Mouse (Mus musculus): ENCODE results near the gene Mob1b. TPM values are rescaled to one million over a fixed set of nuclear protein-coding genes. Genes with fewer than 3 reads are reported as not detected.

Gene Mob1b
- 12.6 and 19.9 TPM in 2 replicates for total RNA-seq (2017)

GRCm38 (mm10) chr5:88720116-88721002, at the start of gene Mob1b:
Gene Mob1b, plus strand, starts transcription at chr5:88720855.
- peak; percentile 77 to 88 for ATAC-seq (replicated peaks in 1 of 2; ENCODE audit: insufficient read depth in 1 of 2, low FRiP score in 2 of 2, low TSS enrichment in 1 of 2, low read depth in 1 of 2, poor library complexity in 2 of 2, severe bottlenecking in 2 of 2)

- ATAC-seq (replicated peaks in 1 of 2; ENCODE audit: insufficient read depth in 1 of 2, low FRiP score in 2 of 2, low TSS enrichment in 1 of 2, low read depth in 1 of 2, poor library complexity in 2 of 2, severe bottlenecking in 2 of 2): peak in 1 of 2 experiments; percentile 6; a peak in 1 of 4 replicates
Measured at GRCm38 (mm10) chr5:88674703-88675442, 45.8 kb upstream of the Mob1b start.

- peak; percentile 78 to 80 for ATAC-seq (replicated peaks in 1 of 2; ENCODE audit: insufficient read depth in 1 of 2, low FRiP score in 2 of 2, low TSS enrichment in 1 of 2, low read depth in 1 of 2, poor library complexity in 2 of 2, severe bottlenecking in 2 of 2)
Measured at GRCm38 (mm10) chr5:88675443-88676387, 44.9 kb upstream of the Mob1b start, which contains the start of gene Grsf1. Gene Grsf1, minus strand, starts transcription at chr5:88676171.

GRCm38 (mm10) chr5:88678929-88679328, 41.7 kb upstream of the Mob1b start:
- ATAC-seq (replicated peaks in 1 of 2; ENCODE audit: insufficient read depth in 1 of 2, low FRiP score in 2 of 2, low TSS enrichment in 1 of 2, low read depth in 1 of 2, poor library complexity in 2 of 2, severe bottlenecking in 2 of 2): peak in 1 of 2 experiments; percentile 31; a peak in 1 of 4 replicates

- no peak for ATAC-seq (replicated peaks in 1 of 2; ENCODE audit: insufficient read depth in 1 of 2, low FRiP score in 2 of 2, low TSS enrichment in 1 of 2, low read depth in 1 of 2, poor library complexity in 2 of 2, severe bottlenecking in 2 of 2)
Measured at GRCm38 (mm10) chr5:88679341-88679740, 41.3 kb upstream of the Mob1b start.

- ATAC-seq (replicated peaks in 1 of 2; ENCODE audit: insufficient read depth in 1 of 2, low FRiP score in 2 of 2, low TSS enrichment in 1 of 2, low read depth in 1 of 2, poor library complexity in 2 of 2, severe bottlenecking in 2 of 2): no peak
Measured at GRCm38 (mm10) chr5:88680567-88680966, 40.1 kb upstream of the Mob1b start.

- ATAC-seq (replicated peaks in 1 of 2; ENCODE audit: insufficient read depth in 1 of 2, low FRiP score in 2 of 2, low TSS enrichment in 1 of 2, low read depth in 1 of 2, poor library complexity in 2 of 2, severe bottlenecking in 2 of 2): no peak
Measured at GRCm38 (mm10) chr5:88683706-88684105, 36.9 kb upstream of the Mob1b start.

- ATAC-seq (replicated peaks in 1 of 2; ENCODE audit: insufficient read depth in 1 of 2, low FRiP score in 2 of 2, low TSS enrichment in 1 of 2, low read depth in 1 of 2, poor library complexity in 2 of 2, severe bottlenecking in 2 of 2): no peak
Measured at GRCm38 (mm10) chr5:88684226-88684625, 36.4 kb upstream of the Mob1b start.

GRCm38 (mm10) chr5:88685306-88685705, 35.3 kb upstream of the Mob1b start:
- no peak for ATAC-seq (replicated peaks in 1 of 2; ENCODE audit: insufficient read depth in 1 of 2, low FRiP score in 2 of 2, low TSS enrichment in 1 of 2, low read depth in 1 of 2, poor library complexity in 2 of 2, severe bottlenecking in 2 of 2)

GRCm38 (mm10) chr5:88685745-88686299, 34.8 kb upstream of the Mob1b start:
- no peak for ATAC-seq (replicated peaks in 1 of 2; ENCODE audit: insufficient read depth in 1 of 2, low FRiP score in 2 of 2, low TSS enrichment in 1 of 2, low read depth in 1 of 2, poor library complexity in 2 of 2, severe bottlenecking in 2 of 2)

- ATAC-seq (replicated peaks in 1 of 2; ENCODE audit: insufficient read depth in 1 of 2, low FRiP score in 2 of 2, low TSS enrichment in 1 of 2, low read depth in 1 of 2, poor library complexity in 2 of 2, severe bottlenecking in 2 of 2): 0 out of 4 replicates have a peak, but pooled peaks of 1 of the 2 experiments have one; percentile 12
Measured at GRCm38 (mm10) chr5:88687996-88688406, 32.7 kb upstream of the Mob1b start.

- ATAC-seq (replicated peaks in 1 of 2; ENCODE audit: insufficient read depth in 1 of 2, low FRiP score in 2 of 2, low TSS enrichment in 1 of 2, low read depth in 1 of 2, poor library complexity in 2 of 2, severe bottlenecking in 2 of 2): no peak
Measured at GRCm38 (mm10) chr5:88688583-88689187, 32.0 kb upstream of the Mob1b start.

- peak; percentile 61 to 65; a peak in 2 of 4 replicates for ATAC-seq (replicated peaks in 1 of 2; ENCODE audit: insufficient read depth in 1 of 2, low FRiP score in 2 of 2, low TSS enrichment in 1 of 2, low read depth in 1 of 2, poor library complexity in 2 of 2, severe bottlenecking in 2 of 2)
Measured at GRCm38 (mm10) chr5:88689279-88689938, 31.2 kb upstream of the Mob1b start.

- no peak for ATAC-seq (replicated peaks in 1 of 2; ENCODE audit: insufficient read depth in 1 of 2, low FRiP score in 2 of 2, low TSS enrichment in 1 of 2, low read depth in 1 of 2, poor library complexity in 2 of 2, severe bottlenecking in 2 of 2)
Measured at GRCm38 (mm10) chr5:88690681-88691505, 29.8 kb upstream of the Mob1b start.

GRCm38 (mm10) chr5:88691506-88692095, 29.1 kb upstream of the Mob1b start:
- no peak for ATAC-seq (replicated peaks in 1 of 2; ENCODE audit: insufficient read depth in 1 of 2, low FRiP score in 2 of 2, low TSS enrichment in 1 of 2, low read depth in 1 of 2, poor library complexity in 2 of 2, severe bottlenecking in 2 of 2)
